Mouse (Mus musculus): ENCODE measurements at regions not wholly inside any gene's neighbourhood (a gene's known extent, or its start where the extent isn't known, plus 50 kb on each side); places are given as distances from the start of the nearest gene placed in this dataset.

DNA sequence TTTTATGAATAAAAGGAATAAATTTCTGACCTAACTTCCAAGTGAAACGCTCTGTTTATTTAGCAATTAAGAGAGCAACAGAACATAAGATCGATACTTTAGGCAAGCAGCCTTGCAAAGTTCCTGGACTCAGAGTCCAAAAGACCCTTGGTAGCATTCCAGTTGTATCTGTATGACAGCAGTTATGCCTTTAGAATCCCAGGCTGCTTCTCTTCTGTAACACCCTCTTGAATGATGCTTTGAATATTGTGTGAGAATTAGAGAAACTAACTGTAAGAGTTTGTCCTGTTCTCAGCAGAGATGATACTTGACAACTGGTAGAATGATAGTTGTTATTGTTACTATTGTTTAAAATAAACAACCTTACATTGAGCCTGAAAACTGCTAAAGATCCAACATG is 148.2 kb upstream of the Thbs1 start:
- TF ChIP-seq CTCF (IDR thresholded peaks at IDR 0.05; ENCODE audit: low read depth, low read length) (no peak), POLR2A (IDR thresholded peaks at IDR 0.05; ENCODE audit: borderline replicate concordance, low read depth, low read length) (no peak)
